Mouse (Mus musculus) G1E (cell line): ENCODE data around the gene Wfikkn1. TPM values are rescaled to one million over a fixed set of nuclear protein-coding genes. Genes with fewer than 3 reads are reported as not detected.
A peak's percentile ranks its signal among the peaks of the same experiment; 100 is the strongest.

Source experiments
- ATAC-seq: 2 replicates; pipeline ENCODE4 v1.8.0; 2016; ENCODE audit warnings: mild to moderate bottlenecking; ENCODE audit not compliant: insufficient number of reproducible peaks, poor library complexity, low FRiP score, severe bottlenecking; ENCODE audit errors: extremely low read depth
- DNase-seq: peaks from one replicate; pipeline ENCODE4 v3.0.0; 2012; ENCODE audit warnings: low spot score
- H3K27me3 ChIP-seq: 2 replicates; pipeline ENCODE4 v1.6.1; 2012; ENCODE audit warnings: mild to moderate bottlenecking, low read length, inconsistent platforms; ENCODE audit not compliant: insufficient read depth
- H3K36me3 ChIP-seq: replicated peaks from 2 replicates; pipeline ENCODE3; 2012; ENCODE audit warnings: mild to moderate bottlenecking, inconsistent platforms
- H3K4me1 ChIP-seq: 2 replicates; pipeline ENCODE4 v1.6.1; 2012; ENCODE audit warnings: low read depth, low read length, inconsistent platforms, mixed read lengths; ENCODE audit not compliant: insufficient read depth
- H3K4me3 ChIP-seq: 2 replicates; pipeline ENCODE4 v1.5.1; 2012; ENCODE audit warnings: low read depth, mild to moderate bottlenecking, inconsistent platforms, low read length, moderate library complexity, mixed read lengths
- H3K9me3 ChIP-seq: replicated peaks from 2 replicates; pipeline ENCODE4 v1.6.1; 2012; ENCODE audit warnings: inconsistent platforms
- CTCF ChIP-seq: IDR thresholded peaks from 2 replicates; pipeline ENCODE4 v1.5.1; 2012; ENCODE audit warnings: low read depth, low read length, inconsistent platforms, mixed read lengths
- GATA1 ChIP-seq: IDR thresholded peaks from 2 replicates; pipeline ENCODE4 v1.6.1; 2012; ENCODE audit warnings: borderline replicate concordance, low read length, inconsistent platforms, mixed read lengths
- GATA2 ChIP-seq: IDR thresholded peaks from 2 replicates; pipeline ENCODE4 v1.6.1; 2012; ENCODE audit warnings: low read depth, low read length, inconsistent platforms, borderline replicate concordance
- POLR2AphosphoS5 ChIP-seq: IDR thresholded peaks from 2 replicates; pipeline ENCODE4 v1.6.1; 2012; ENCODE audit warnings: low read depth, low read length, inconsistent platforms; ENCODE audit not compliant: insufficient replicate concordance
- TAL1 ChIP-seq: conservative IDR thresholded peaks from 2 replicates; pipeline ENCODE4 v1.6.1; 2012; ENCODE audit warnings: low read depth, low read length, inconsistent platforms, mixed read lengths
- polyA plus RNA-seq: library from polyadenylated mRNA; stranded (reverse); fragments of >175 nt; gene quantifications from 2 replicates; pipeline ENCODE4 v1.2.3, GENCODE M21; 2012
- total RNA-seq, 2 experiments: library from RNA; stranded (forward) in 1 of 2; stranded (reverse) in 1 of 2; fragments of 200-1000 nt in 1 of 2; fragments of >200 nt in 1 of 2; fragmentation: Nextera tagmentation in 1 of 2; gene quantifications; 2 replicates each; pipeline ENCODE4 v1.2.3; 2014 to 2017

Wfikkn1 gene
- total and polyA plus RNA-seq, 3 experiments, result 0.55 to 1.4 (median 0.57) TPM

DNA sequence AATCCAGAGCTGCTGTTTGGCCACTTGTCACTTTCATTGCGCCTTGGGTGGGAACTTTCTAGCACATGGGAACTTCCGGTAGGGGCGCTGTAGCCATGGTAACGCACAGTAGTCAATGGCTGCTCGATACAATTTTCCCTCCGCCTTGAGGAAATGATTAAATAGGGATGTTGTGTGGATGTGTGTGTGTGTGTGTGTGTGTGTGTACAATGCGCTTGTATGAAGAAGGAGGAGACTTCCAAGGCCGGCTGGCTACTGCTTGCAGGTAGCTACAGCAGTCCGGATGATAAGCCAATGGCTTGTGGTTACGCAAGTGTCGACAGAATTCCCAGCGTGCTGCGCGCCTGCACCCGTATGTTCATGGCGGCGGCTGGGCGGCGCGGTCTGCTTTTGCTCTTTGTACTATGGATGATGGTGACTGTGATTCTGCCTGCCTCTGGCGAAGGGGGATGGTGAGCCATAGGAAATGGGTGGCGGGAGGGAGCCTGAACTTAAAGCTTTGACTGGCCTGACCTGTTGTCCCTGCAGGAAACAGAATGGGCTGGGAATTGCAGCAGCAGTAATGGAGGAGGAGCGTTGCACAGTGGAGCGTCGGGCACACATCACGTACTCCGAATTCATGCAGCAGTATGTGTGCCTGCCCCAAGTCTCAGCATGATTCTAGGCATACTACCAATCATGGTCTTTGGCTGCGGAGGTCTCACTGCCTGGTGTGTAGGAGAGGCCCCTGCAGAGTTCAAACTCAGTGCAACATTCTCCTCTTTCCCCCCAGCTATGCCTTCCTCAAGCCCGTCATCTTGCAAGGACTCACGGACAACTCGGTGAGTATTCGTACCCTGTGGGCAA, 51.7 kb downstream of the Wfikkn1 start, which contains the start of gene Jmjd8:
Gene Jmjd8, plus strand, starts transcription at position 156 of the 846 bp plus-strand sequence.
- Histone ChIP-seq H3K4me3 (peak within 1 kb of the TSS; percentile 21; the same call in 1 of the 2 replicates), H3K4me1 (peaks cover 84% of the 10 kb centered on the region), H3K9me3 (no peaks in the 10 kb centered on the region), H3K27me3 (no peaks in the 10 kb centered on the region), H3K36me3 (peaks cover 84% of the 10 kb centered on the region)
- no peak for ATAC-seq
- TF ChIP-seq GATA1 (no peak), POLR2AphosphoS5 (no peak; the same call in 1 of the 2 replicates), TAL1 (no peak), GATA2 (no peak), CTCF (no peak)
- DNase-seq, result no peak

DNA sequence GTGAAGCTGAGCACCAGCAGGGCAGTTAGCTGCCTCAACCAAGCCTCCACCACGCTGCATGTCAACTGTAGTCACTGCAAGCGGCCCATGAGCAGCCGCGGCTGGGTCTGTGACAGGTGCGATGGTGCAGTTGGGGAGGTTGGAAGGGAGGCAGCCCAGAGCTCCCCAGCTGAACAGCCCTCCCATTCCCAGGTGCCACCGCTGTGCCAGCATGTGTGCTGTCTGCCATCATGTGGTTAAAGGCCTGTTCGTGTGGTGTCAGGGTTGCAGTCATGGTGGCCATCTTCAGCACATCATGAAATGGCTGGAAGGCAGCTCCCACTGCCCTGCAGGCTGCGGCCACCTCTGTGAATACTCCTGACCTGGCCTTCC, 52.4 kb downstream of the Wfikkn1 start:
- no peak for DNase-seq
- Histone ChIP-seq H3K9me3 (no peaks in the 10 kb centered on the region), H3K36me3 (peaks cover 81% of the 10 kb centered on the region), H3K4me1 (peaks cover 81% of the 10 kb centered on the region), H3K4me3 (no peak overlapping the region; the same call in 1 of the 2 replicates), H3K27me3 (no peaks in the 10 kb centered on the region)
- TF ChIP-seq POLR2AphosphoS5, result peak; percentile 33; the same call in 1 of the 2 replicates
- TF ChIP-seq GATA2, result no peak
- TF ChIP-seq CTCF, result no peak
- no peak for TF ChIP-seq TAL1
- no peak for TF ChIP-seq GATA1
- no peak for ATAC-seq

Other genes starting within 250 kb of the Wfikkn1 start
Only the 20 nearest of the 31 such genes appear.
- 7.0 and 11.7 TPM in 2 replicates for gene Haghl, start 95.2 kb downstream of the Wfikkn1 start, total RNA-seq (2014; fragmentation: Nextera tagmentation)
- gene Haghl, start 95.2 kb downstream of the Wfikkn1 start, total RNA-seq (2017), result 15.5 and 17.1 TPM in 2 replicates
- 15.4 and 17.1 TPM in 2 replicates for gene Haghl, start 95.2 kb downstream of the Wfikkn1 start, polyA plus RNA-seq
- not detected in 2 replicates for gene Ccdc78, start 94.3 kb downstream of the Wfikkn1 start, total RNA-seq (2014; fragmentation: Nextera tagmentation)
- gene Ccdc78, start 94.3 kb downstream of the Wfikkn1 start, total RNA-seq (2017), result 0.06 and 0.22 TPM in 2 replicates
- gene Ccdc78, start 94.3 kb downstream of the Wfikkn1 start, polyA plus RNA-seq, result 0.05 TPM in 1 of 2 replicates, not detected in the other
- gene Fam173a, start 88.0 kb downstream of the Wfikkn1 start, total RNA-seq (2014; fragmentation: Nextera tagmentation), result 24.1 and 24.8 TPM in 2 replicates
- gene Fam173a, start 88.0 kb downstream of the Wfikkn1 start, total RNA-seq (2017), result 45.1 and 50.5 TPM in 2 replicates
- gene Fam173a, start 88.0 kb downstream of the Wfikkn1 start, polyA plus RNA-seq, result 16.1 and 20.5 TPM in 2 replicates
- not detected in 2 replicates for gene AC134908.4, start 85.2 kb downstream of the Wfikkn1 start, total RNA-seq (2014; fragmentation: Nextera tagmentation)
- not detected in 2 replicates for gene AC134908.4, start 85.2 kb downstream of the Wfikkn1 start, total RNA-seq (2017)
- not detected in 2 replicates for gene AC134908.4, start 85.2 kb downstream of the Wfikkn1 start, polyA plus RNA-seq
- 15.3 and 19.7 TPM in 2 replicates for gene Metrn, start 83.7 kb downstream of the Wfikkn1 start, total RNA-seq (2014; fragmentation: Nextera tagmentation)
- 22.3 and 36.9 TPM in 2 replicates for gene Metrn, start 83.7 kb downstream of the Wfikkn1 start, total RNA-seq (2017)
- gene Metrn, start 83.7 kb downstream of the Wfikkn1 start, polyA plus RNA-seq, result 129 and 172 TPM in 2 replicates
- gene Fbxl16, start 71.8 kb downstream of the Wfikkn1 start, total RNA-seq (2014; fragmentation: Nextera tagmentation), result not detected in 2 replicates
- gene Fbxl16, start 71.8 kb downstream of the Wfikkn1 start, total RNA-seq (2017), result 0.05 TPM in 1 of 2 replicates, not detected in the other
- 0.01 and 0.03 TPM in 2 replicates for gene Fbxl16, start 71.8 kb downstream of the Wfikkn1 start, polyA plus RNA-seq
- gene Wdr24, start 57.2 kb downstream of the Wfikkn1 start, total RNA-seq (2014; fragmentation: Nextera tagmentation), result 13.8 and 13.9 TPM in 2 replicates
- 23.5 and 25.8 TPM in 2 replicates for gene Wdr24, start 57.2 kb downstream of the Wfikkn1 start, total RNA-seq (2017)
- gene Wdr24, start 57.2 kb downstream of the Wfikkn1 start, polyA plus RNA-seq, result 4.8 and 8.6 TPM in 2 replicates
- gene Jmjd8, start 52.0 kb downstream of the Wfikkn1 start, total RNA-seq (2014; fragmentation: Nextera tagmentation), result 0.90 and 1.9 TPM in 2 replicates
- 1.9 and 2.0 TPM in 2 replicates for gene Jmjd8, start 52.0 kb downstream of the Wfikkn1 start, total RNA-seq (2017)
- 0.08 and 0.11 TPM in 2 replicates for gene Jmjd8, start 52.0 kb downstream of the Wfikkn1 start, polyA plus RNA-seq
- 29.1 and 30.1 TPM in 2 replicates for gene Stub1, start 47.5 kb downstream of the Wfikkn1 start, total RNA-seq (2014; fragmentation: Nextera tagmentation)
- 90.8 and 97.3 TPM in 2 replicates for gene Stub1, start 47.5 kb downstream of the Wfikkn1 start, total RNA-seq (2017)
- gene Stub1, start 47.5 kb downstream of the Wfikkn1 start, polyA plus RNA-seq, result 70.9 and 81.7 TPM in 2 replicates
- 4.8 and 5.5 TPM in 2 replicates for gene Rhbdl1, start 43.6 kb downstream of the Wfikkn1 start, total RNA-seq (2014; fragmentation: Nextera tagmentation)
- 0.87 and 1.4 TPM in 2 replicates for gene Rhbdl1, start 43.6 kb downstream of the Wfikkn1 start, total RNA-seq (2017)
- gene Rhbdl1, start 43.6 kb downstream of the Wfikkn1 start, polyA plus RNA-seq, result 2.7 and 3.1 TPM in 2 replicates
- 1.1 and 2.9 TPM in 2 replicates for gene Gm20683, start 39.1 kb downstream of the Wfikkn1 start, total RNA-seq (2014; fragmentation: Nextera tagmentation)
- 3.0 and 3.1 TPM in 2 replicates for gene Gm20683, start 39.1 kb downstream of the Wfikkn1 start, total RNA-seq (2017)
- gene Gm20683, start 39.1 kb downstream of the Wfikkn1 start, polyA plus RNA-seq, result 9.7 and 12.4 TPM in 2 replicates
- gene Rhot2, start 36.0 kb downstream of the Wfikkn1 start, total RNA-seq (2014; fragmentation: Nextera tagmentation), result 31.2 and 41.2 TPM in 2 replicates
- gene Rhot2, start 36.0 kb downstream of the Wfikkn1 start, total RNA-seq (2017), result 17.7 and 20.0 TPM in 2 replicates
- gene Rhot2, start 36.0 kb downstream of the Wfikkn1 start, polyA plus RNA-seq, result 142 and 151 TPM in 2 replicates
- gene Wdr90, start 19.4 kb downstream of the Wfikkn1 start, total RNA-seq (2014; fragmentation: Nextera tagmentation), result 14.6 and 42.2 TPM in 2 replicates
- gene Wdr90, start 19.4 kb downstream of the Wfikkn1 start, total RNA-seq (2017), result 11.8 and 14.2 TPM in 2 replicates
- 9.0 and 17.0 TPM in 2 replicates for gene Wdr90, start 19.4 kb downstream of the Wfikkn1 start, polyA plus RNA-seq
- gene Mcrip2, start 12.1 kb downstream of the Wfikkn1 start, total RNA-seq (2014; fragmentation: Nextera tagmentation), result 8.2 and 8.7 TPM in 2 replicates
- 4.4 and 9.4 TPM in 2 replicates for gene Mcrip2, start 12.1 kb downstream of the Wfikkn1 start, total RNA-seq (2017)
- gene Mcrip2, start 12.1 kb downstream of the Wfikkn1 start, polyA plus RNA-seq, result 77.6 and 103 TPM in 2 replicates
- 13.9 and 19.0 TPM in 2 replicates for gene Mettl26, start 5.8 kb downstream of the Wfikkn1 start, total RNA-seq (2014; fragmentation: Nextera tagmentation)
- 12.4 and 16.7 TPM in 2 replicates for gene Mettl26, start 5.8 kb downstream of the Wfikkn1 start, total RNA-seq (2017)
- gene Mettl26, start 5.8 kb downstream of the Wfikkn1 start, polyA plus RNA-seq, result 30.2 and 34.4 TPM in 2 replicates
- 9.1 and 10.8 TPM in 2 replicates for gene Rab40c, start 38.9 kb upstream of the Wfikkn1 start, total RNA-seq (2014; fragmentation: Nextera tagmentation)
- 4.2 and 9.3 TPM in 2 replicates for gene Rab40c, start 38.9 kb upstream of the Wfikkn1 start, total RNA-seq (2017)
- gene Rab40c, start 38.9 kb upstream of the Wfikkn1 start, polyA plus RNA-seq, result 12.4 and 13.5 TPM in 2 replicates
- gene Pigq, start 64.1 kb upstream of the Wfikkn1 start, total RNA-seq (2014; fragmentation: Nextera tagmentation), result 116 and 431 TPM in 2 replicates
- gene Pigq, start 64.1 kb upstream of the Wfikkn1 start, total RNA-seq (2017), result 41.4 and 42.1 TPM in 2 replicates
- 81.8 and 136 TPM in 2 replicates for gene Pigq, start 64.1 kb upstream of the Wfikkn1 start, polyA plus RNA-seq
- gene Nhlrc4, start 64.1 kb upstream of the Wfikkn1 start, total RNA-seq (2014; fragmentation: Nextera tagmentation), result 0.38 and 1.7 TPM in 2 replicates
- gene Nhlrc4, start 64.1 kb upstream of the Wfikkn1 start, total RNA-seq (2017), result 0.33 TPM in 1 of 2 replicates, not detected in the other
- gene Nhlrc4, start 64.1 kb upstream of the Wfikkn1 start, polyA plus RNA-seq, result 1.1 and 2.7 TPM in 2 replicates
- not detected in 2 replicates for gene A930017K11Rik, start 71.7 kb upstream of the Wfikkn1 start, total RNA-seq (2014; fragmentation: Nextera tagmentation)
- gene A930017K11Rik, start 71.7 kb upstream of the Wfikkn1 start, total RNA-seq (2017), result 0.06 TPM in 1 of 2 replicates, not detected in the other
- 0.03 and 0.07 TPM in 2 replicates for gene A930017K11Rik, start 71.7 kb upstream of the Wfikkn1 start, polyA plus RNA-seq
- gene Capn15, start 104.9 kb upstream of the Wfikkn1 start, total RNA-seq (2014; fragmentation: Nextera tagmentation), result 14.6 and 17.3 TPM in 2 replicates
- 2.8 and 3.2 TPM in 2 replicates for gene Capn15, start 104.9 kb upstream of the Wfikkn1 start, total RNA-seq (2017)
- gene Capn15, start 104.9 kb upstream of the Wfikkn1 start, polyA plus RNA-seq, result 41.6 and 47.8 TPM in 2 replicates